Mouse (Mus musculus) stomach, postnatal 0 days (tissue): ENCODE data around the gene Macrod1.

ENCODE experiments used
- CTCF ChIP-seq: IDR thresholded peaks from 2 replicates; pipeline ENCODE4 v1.5.1; 2016; ENCODE audit warnings: antibody characterized with exemption, low read depth, mild to moderate bottlenecking, moderate library complexity
- EP300 ChIP-seq: optimal IDR thresholded peaks from 2 replicates; pipeline ENCODE3; 2016; ENCODE audit warnings: antibody characterized with exemption

DNA sequence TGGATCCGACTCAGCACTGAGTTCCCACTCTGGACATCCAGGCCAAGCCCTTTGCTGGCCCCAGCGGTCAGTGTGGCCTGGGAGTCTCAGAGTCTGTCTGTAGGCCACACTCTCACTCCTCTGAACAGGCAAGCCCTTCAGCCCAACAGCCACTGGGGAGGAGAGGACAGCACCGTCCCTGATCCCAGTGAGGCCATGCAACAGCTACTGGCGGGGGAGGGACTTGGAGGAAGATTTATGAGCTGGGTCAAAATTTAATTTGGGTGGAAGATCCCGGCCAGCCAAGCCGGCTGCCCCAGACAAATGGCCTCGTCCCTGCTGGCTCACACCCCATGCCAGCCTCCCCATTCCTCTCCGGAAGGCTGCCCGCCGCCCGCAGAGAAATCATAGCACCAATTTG is 64.6 kb downstream of the Macrod1 start:
- TF ChIP-seq CTCF (no peak), EP300 (no peak)
